Mouse (Mus musculus): ENCODE results near the gene Fam214b. TPM values are rescaled to one million over a fixed set of nuclear protein-coding genes. Genes with fewer than 3 reads are reported as not detected.

The Fam214b gene
- total and polyA plus RNA-seq, 2 experiments from 2014 or later = 32.3 to 48.7 TPM

- Histone ChIP-seq H3K36me3 (ENCODE audit: insufficient read depth, low read length) (no peaks in the 10 kb centered on the region), H3K27me3 (ENCODE audit: insufficient read depth, low read length) (no peaks in the 10 kb centered on the region), H3K4me1 (ENCODE audit: insufficient read depth, low read length) (no peaks in the 10 kb centered on the region), H3K4me3 (ENCODE audit: low read depth, low read length) (no peak overlapping the region), H3K9ac (replicated peaks; ENCODE audit: low read length, poor library complexity, severe bottlenecking) (no peak overlapping the region), H3K9me3 (ENCODE audit: low read length) (no peaks in the 10 kb centered on the region), H3K27ac (ENCODE audit: low read depth, low read length) (no peak overlapping the region), H3K4me2 (ENCODE audit: low read depth, low read length, poor library complexity, severe bottlenecking) (no peak overlapping the region)
- ATAC-seq (ENCODE audit: low FRiP score) (no peak), DNase-seq (ENCODE audit: low spot score) (peak; percentile 75)
- WGBS = 10% methylated on average over 4 of the region's 4 CpGs
- peak; percentile 67 for TF ChIP-seq CTCF (IDR thresholded peaks at IDR 0.05)
These were observed 6.6 kb upstream of the Fam214b start for GRCm38 (mm10) chr4:43052627-43053026.

- no peak for ATAC-seq (ENCODE audit: low FRiP score)
These were observed 1.2 kb upstream of the Fam214b start for GRCm38 (mm10) chr4:43047231-43047630.

GRCm38 (mm10) chr4:43046607-43047006 lies 587 bp upstream of the Fam214b start:
- no peak overlapping the region for H3K4me3 ChIP-seq (ENCODE audit: low read depth, low read length)
- peak overlapping the region; percentile 38; the same call in 1 of the 2 replicates for H3K27ac ChIP-seq (ENCODE audit: low read depth, low read length)
- H3K9me3 ChIP-seq (ENCODE audit: low read length) = no peaks in the 10 kb centered on the region
- peak overlapping the region; percentile 78; the same call in 1 of the 2 replicates for H3K4me2 ChIP-seq (ENCODE audit: low read depth, low read length, poor library complexity, severe bottlenecking)
- 61% methylated on average over 5 of the region's 5 CpGs for WGBS
- H3K4me1 ChIP-seq (ENCODE audit: insufficient read depth, low read length) = peaks cover 10% of the 10 kb centered on the region; the same call in 1 of the 2 replicates
- no peak for ATAC-seq (ENCODE audit: low FRiP score)
- no peak overlapping the region for H3K9ac ChIP-seq (replicated peaks; ENCODE audit: low read length, poor library complexity, severe bottlenecking)
- no peaks in the 10 kb centered on the region for H3K27me3 ChIP-seq (ENCODE audit: insufficient read depth, low read length)
- DNase-seq (ENCODE audit: low spot score) = no peak
- TF ChIP-seq CTCF (IDR thresholded peaks at IDR 0.05) = no peak
- H3K36me3 ChIP-seq (ENCODE audit: insufficient read depth, low read length) = no peaks in the 10 kb centered on the region

More at GRCm38 (mm10) chr4:43047231-43047630, 1.2 kb upstream of the Fam214b start:
- H3K27ac ChIP-seq (ENCODE audit: low read depth, low read length) = no peak overlapping the region
- TF ChIP-seq CTCF (IDR thresholded peaks at IDR 0.05) = peak; percentile 96
- H3K9me3 ChIP-seq (ENCODE audit: low read length) = no peaks in the 10 kb centered on the region
- no peak overlapping the region for H3K9ac ChIP-seq (replicated peaks; ENCODE audit: low read length, poor library complexity, severe bottlenecking)
- no peaks in the 10 kb centered on the region for H3K27me3 ChIP-seq (ENCODE audit: insufficient read depth, low read length)
- H3K4me2 ChIP-seq (ENCODE audit: low read depth, low read length, poor library complexity, severe bottlenecking) = no peak overlapping the region
- WGBS = 4% methylated on average over 5 of the region's 5 CpGs
- no peaks in the 10 kb centered on the region for H3K36me3 ChIP-seq (ENCODE audit: insufficient read depth, low read length)
- H3K4me1 ChIP-seq (ENCODE audit: insufficient read depth, low read length) = peaks cover 10% of the 10 kb centered on the region; the same call in 1 of the 2 replicates
- DNase-seq (ENCODE audit: low spot score) = peak; percentile 95
- H3K4me3 ChIP-seq (ENCODE audit: low read depth, low read length) = no peak overlapping the region

- H3K27ac ChIP-seq (ENCODE audit: low read depth, low read length) = peak overlapping the region; percentile 81
- WGBS = under 1% methylated on average over 13 of the region's 13 CpGs
- no peaks in the 10 kb centered on the region for H3K27me3 ChIP-seq (ENCODE audit: insufficient read depth, low read length)
- H3K4me2 ChIP-seq (ENCODE audit: low read depth, low read length, poor library complexity, severe bottlenecking) = peak overlapping the region; percentile 78
- H3K9ac ChIP-seq (replicated peaks; ENCODE audit: low read length, poor library complexity, severe bottlenecking) = peak overlapping the region; percentile 59
- peaks cover 10% of the 10 kb centered on the region; the same call in 1 of the 2 replicates for H3K4me1 ChIP-seq (ENCODE audit: insufficient read depth, low read length)
- DNase-seq (ENCODE audit: low spot score) (no peak), ATAC-seq (ENCODE audit: low FRiP score) (peak; percentile 22)
- H3K9me3 ChIP-seq (ENCODE audit: low read length) = no peaks in the 10 kb centered on the region
- H3K4me3 ChIP-seq (ENCODE audit: low read depth, low read length) = peak overlapping the region; percentile 58
- H3K36me3 ChIP-seq (ENCODE audit: insufficient read depth, low read length) = no peaks in the 10 kb centered on the region
- no peak for TF ChIP-seq CTCF (IDR thresholded peaks at IDR 0.05)
These were observed 748 bp downstream of the Fam214b start for GRCm38 (mm10) chr4:43045285-43045658.

GRCm38 (mm10) chr4:43044673-43045072 lies 1.3 kb downstream of the Fam214b start:
- TF ChIP-seq CTCF (IDR thresholded peaks at IDR 0.05) = no peak
- peak overlapping the region; percentile 59 for H3K9ac ChIP-seq (replicated peaks; ENCODE audit: low read length, poor library complexity, severe bottlenecking)
- peak overlapping the region; percentile 78 for H3K4me2 ChIP-seq (ENCODE audit: low read depth, low read length, poor library complexity, severe bottlenecking)

GRCm38 (mm10) chr4:43043644-43044357 lies 2.2 kb downstream of the Fam214b start:
- Histone ChIP-seq H3K9me3 (ENCODE audit: low read length) (no peaks in the 10 kb centered on the region), H3K36me3 (ENCODE audit: insufficient read depth, low read length) (no peaks in the 10 kb centered on the region), H3K9ac (replicated peaks; ENCODE audit: low read length, poor library complexity, severe bottlenecking) (peak overlapping the region; percentile 59; the same call in 1 of the 2 replicates), H3K27ac (ENCODE audit: low read depth, low read length) (peak overlapping the region; percentile 81), H3K4me2 (ENCODE audit: low read depth, low read length, poor library complexity, severe bottlenecking) (peak overlapping the region; percentile 78), H3K4me1 (ENCODE audit: insufficient read depth, low read length) (peaks cover 10% of the 10 kb centered on the region; the same call in 1 of the 2 replicates), H3K4me3 (ENCODE audit: low read depth, low read length) (peak overlapping the region; percentile 58), H3K27me3 (ENCODE audit: insufficient read depth, low read length) (no peaks in the 10 kb centered on the region)
- no peak for TF ChIP-seq CTCF (IDR thresholded peaks at IDR 0.05)
- ATAC-seq (ENCODE audit: low FRiP score) (peak; percentile 50), DNase-seq (ENCODE audit: low spot score) (peak; percentile 91)
- WGBS = 2% methylated on average over 7 of the region's 7 CpGs

More at GRCm38 (mm10) chr4:43044673-43045072, 1.3 kb downstream of the Fam214b start:
- no peaks in the 10 kb centered on the region for H3K27me3 ChIP-seq (ENCODE audit: insufficient read depth, low read length)
- DNase-seq (ENCODE audit: low spot score) (peak; percentile 15), ATAC-seq (ENCODE audit: low FRiP score) (no peak)
- no peaks in the 10 kb centered on the region for H3K36me3 ChIP-seq (ENCODE audit: insufficient read depth, low read length)
- H3K4me3 ChIP-seq (ENCODE audit: low read depth, low read length) = peak overlapping the region; percentile 58
- H3K9me3 ChIP-seq (ENCODE audit: low read length) = no peaks in the 10 kb centered on the region
- peak overlapping the region; percentile 81 for H3K27ac ChIP-seq (ENCODE audit: low read depth, low read length)
- WGBS = 3% methylated on average over 4 of the region's 4 CpGs
- peaks cover 10% of the 10 kb centered on the region; the same call in 1 of the 2 replicates for H3K4me1 ChIP-seq (ENCODE audit: insufficient read depth, low read length)
